Mouse (Mus musculus): ENCODE results near the gene Tbx1.

Tbx1 gene

DNA sequence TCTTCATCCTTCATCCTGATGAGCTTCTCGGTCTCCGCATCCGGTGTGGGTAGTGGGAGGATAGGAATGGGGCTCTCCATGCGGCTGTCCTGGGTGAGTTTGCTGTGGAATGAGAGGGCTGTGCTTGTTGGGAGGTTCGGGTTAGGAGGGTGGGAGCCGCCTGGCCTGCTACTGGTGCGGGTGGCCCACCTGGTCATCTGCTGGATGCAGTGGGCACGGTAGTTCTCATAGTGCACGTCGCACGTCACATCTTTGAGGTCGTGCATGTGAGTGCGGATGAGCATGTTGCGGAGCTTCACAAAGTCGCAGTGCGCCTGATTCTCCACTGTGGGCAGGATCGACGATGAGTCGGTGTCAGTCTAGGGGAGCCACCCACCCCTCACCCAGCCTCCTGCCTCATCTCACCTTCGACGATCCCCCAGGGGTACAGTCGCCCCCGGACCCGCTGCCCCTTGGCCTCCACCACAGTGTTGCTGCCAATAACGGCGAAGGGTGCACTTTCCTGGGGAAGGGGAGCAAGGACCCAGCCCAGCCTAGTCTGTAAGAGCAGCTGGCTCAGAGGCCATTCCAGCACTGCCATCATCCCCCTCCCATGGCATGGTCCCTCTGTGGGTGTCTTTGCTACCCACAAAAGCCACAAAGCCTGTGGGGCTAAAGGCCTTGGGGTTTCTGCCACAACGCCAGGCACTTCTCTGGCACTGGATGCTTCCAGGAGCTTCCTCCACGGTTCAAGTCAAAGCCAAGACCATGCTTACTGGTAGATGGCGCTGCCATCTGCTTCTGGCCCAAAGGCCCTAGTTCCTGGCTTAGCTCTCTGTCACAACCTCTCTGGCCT is 32.7 kb upstream of the Tbx1 start:
- DNase-seq (ENCODE audit: extremely low read depth, low read depth, low spot score) = no peak

DNA sequence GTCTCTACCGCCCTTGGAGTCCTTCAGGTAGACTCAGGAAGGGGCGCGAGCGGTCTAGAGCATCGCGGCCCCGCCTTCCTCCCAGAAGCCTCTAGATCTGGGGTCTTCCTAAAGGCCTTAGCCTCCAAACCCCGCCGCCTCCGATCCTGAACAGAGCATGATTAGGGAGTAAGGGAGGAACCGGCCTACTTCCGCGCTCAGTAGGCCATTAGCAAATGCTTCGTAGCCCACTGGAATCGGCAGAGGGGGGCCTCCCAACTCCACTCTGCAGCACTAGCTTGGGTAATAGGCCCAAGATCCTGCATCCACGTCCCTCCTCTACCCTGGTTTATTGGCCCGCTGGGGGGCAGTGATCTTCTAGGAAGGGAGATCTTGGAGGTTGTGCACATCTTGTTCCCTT is 31.5 kb upstream of the Tbx1 start, which contains the start of gene Gp1bb:
Gene Gp1bb (minus strand): TSS at position 385 of the 400 bp plus-strand sequence.
- DNase-seq (ENCODE audit: extremely low read depth, low read depth, low spot score) = no peak

- no peak for DNase-seq (ENCODE audit: extremely low read depth, low read depth, low spot score)
Measured at GRCm38 (mm10) chr16:18621362-18622001, 31.0 kb upstream of the Tbx1 start.

GRCm38 (mm10) chr16:18620601-18621361 is 30.3 kb upstream of the Tbx1 start:
- no peak for DNase-seq (ENCODE audit: extremely low read depth, low read depth, low spot score)

- peak; percentile 42 for DNase-seq (ENCODE audit: extremely low read depth, low read depth, low spot score)
Measured at GRCm38 (mm10) chr16:18620201-18620600, 29.7 kb upstream of the Tbx1 start.

DNA sequence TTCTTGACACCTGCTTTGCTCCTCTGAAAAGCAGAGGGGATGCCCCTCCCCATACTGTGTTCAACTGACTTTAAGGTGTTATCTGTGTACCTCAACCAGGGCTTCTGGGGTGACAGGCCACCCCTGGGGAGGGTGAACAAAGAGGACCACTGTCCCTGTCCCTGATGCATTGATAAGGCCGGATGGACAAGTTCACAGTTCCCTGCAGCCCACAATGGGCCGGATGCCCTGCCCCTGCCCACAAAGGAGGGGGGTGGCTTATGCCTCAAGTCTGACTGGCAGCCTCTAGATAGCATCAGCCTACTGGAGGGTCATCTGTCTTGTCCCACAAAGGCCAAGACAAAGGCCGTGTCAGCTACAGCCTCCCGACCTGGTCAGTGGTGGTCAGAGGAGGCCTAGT is 28.6 kb upstream of the Tbx1 start:
- DNase-seq (ENCODE audit: extremely low read depth, low read depth, low spot score) = no peak

DNA sequence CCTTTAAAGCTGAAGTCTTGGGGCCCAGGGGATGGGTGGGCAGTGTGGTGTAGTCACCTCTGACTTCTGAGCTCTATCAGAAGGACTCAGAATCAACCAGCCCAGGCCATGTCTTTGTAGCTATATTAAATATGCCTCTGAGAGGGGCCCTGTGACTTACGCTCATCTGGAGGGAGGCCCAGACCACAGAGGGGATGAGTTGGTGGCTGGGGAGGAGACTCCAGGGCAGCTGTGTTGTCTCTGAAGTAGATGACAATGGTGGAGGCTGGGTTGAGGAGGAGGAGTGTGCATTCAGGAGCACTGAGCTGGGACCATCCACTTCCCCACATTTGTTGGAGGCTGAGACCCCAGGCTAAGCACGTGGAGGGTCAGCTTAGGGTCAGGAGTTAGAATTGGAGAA is 27.8 kb upstream of the Tbx1 start:
- DNase-seq (ENCODE audit: extremely low read depth, low read depth, low spot score) = no peak

- no peak for DNase-seq (ENCODE audit: extremely low read depth, low read depth, low spot score)
Measured at GRCm38 (mm10) chr16:18617370-18618065, 27.0 kb upstream of the Tbx1 start.

DNA sequence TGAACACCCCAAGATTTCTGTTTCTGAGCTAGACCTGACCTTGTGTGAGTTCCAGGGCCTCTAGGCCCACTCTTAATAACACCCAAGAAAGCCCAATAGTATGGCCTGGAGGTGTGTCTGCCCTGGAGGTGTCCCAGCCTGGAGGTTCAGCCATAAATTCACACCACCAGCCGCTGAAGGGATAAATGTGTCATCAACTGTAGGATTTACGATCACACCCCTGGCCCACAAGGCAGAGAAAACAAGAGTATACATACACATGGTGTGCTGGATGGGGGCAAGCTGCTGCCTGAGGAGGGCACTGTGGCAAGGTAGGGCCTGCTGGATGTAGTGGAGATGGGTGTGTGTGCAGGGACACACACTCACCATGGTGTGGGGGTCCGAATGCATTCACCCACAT is 22.8 kb upstream of the Tbx1 start:
- DNase-seq (ENCODE audit: extremely low read depth, low read depth, low spot score) = no peak

- DNase-seq (ENCODE audit: extremely low read depth, low read depth, low spot score) = no peak
Measured at GRCm38 (mm10) chr16:18611752-18612151, 21.3 kb upstream of the Tbx1 start.

GRCm38 (mm10) chr16:18609099-18609498 is 18.6 kb upstream of the Tbx1 start:
- DNase-seq (ENCODE audit: extremely low read depth, low read depth, low spot score) = no peak

- no peak for DNase-seq (ENCODE audit: extremely low read depth, low read depth, low spot score)
Measured at GRCm38 (mm10) chr16:18608226-18608625, 17.8 kb upstream of the Tbx1 start.

GRCm38 (mm10) chr16:18605705-18606104 is 15.2 kb upstream of the Tbx1 start:
- no peak for DNase-seq (ENCODE audit: extremely low read depth, low read depth, low spot score)

DNA sequence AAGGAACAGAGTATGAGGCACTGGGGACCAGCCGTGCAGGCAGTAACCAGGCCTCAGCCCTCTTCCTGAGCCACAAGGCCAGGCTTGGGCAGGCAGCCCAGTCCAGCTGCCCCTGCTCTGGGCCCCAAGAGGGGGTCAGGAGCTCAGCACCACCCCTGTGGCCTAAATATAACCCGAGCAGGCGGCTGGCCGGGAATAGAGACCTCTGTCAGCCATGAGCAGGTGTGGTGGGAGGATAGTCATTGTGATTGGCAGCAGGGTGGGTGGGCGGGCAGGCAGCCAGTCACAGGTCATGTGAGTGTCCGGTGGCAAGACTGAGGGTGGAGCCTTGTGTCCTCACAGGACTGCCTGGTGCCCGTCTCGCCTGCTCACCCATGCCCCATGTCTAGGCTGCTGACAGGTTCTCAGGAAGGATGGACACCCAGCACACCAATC is 13.8 kb upstream of the Tbx1 start:
- DNase-seq (ENCODE audit: extremely low read depth, low read depth, low spot score) = no peak

DNA sequence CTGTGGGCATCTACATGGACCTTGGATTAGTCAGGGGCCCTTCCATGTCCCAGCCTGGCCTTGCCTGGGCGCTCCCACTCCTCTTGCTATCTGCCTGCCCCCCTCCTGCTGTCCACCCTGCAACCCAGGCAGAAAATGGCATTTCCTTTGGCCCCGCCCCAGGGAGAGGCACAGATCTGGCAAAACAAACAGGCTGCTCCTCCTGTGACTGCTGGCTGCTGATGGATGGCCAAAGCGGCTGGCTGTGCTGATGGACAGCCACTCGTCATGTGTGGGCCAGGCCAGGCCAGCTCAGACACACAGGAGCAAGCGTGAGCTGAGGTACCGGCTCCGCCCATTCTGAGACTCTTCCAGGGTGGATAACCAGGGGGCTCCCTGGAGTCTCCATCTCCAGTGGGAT is 11.0 kb upstream of the Tbx1 start:
- DNase-seq (ENCODE audit: extremely low read depth, low read depth, low spot score) = no peak

DNA sequence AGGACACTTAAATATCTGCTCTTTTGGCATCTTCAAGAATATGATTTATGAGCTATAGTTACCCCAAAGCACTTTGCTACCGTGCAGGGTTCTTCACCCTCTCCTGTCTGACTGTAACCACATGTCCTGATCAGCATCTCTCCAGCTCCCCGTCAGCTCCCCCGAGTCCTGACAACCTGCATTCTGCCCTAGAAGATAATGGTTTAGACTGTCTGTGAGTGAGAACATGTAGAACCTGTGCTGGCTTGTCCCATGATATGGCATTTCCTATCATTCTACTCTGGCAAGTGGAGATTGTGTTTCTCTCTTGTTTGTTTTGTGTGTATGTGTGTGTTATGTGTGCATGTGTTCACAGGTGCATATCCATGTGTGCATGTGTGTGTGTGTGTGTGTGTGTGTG is 7.5 kb upstream of the Tbx1 start:
- no peak for DNase-seq (ENCODE audit: extremely low read depth, low read depth, low spot score)

DNA sequence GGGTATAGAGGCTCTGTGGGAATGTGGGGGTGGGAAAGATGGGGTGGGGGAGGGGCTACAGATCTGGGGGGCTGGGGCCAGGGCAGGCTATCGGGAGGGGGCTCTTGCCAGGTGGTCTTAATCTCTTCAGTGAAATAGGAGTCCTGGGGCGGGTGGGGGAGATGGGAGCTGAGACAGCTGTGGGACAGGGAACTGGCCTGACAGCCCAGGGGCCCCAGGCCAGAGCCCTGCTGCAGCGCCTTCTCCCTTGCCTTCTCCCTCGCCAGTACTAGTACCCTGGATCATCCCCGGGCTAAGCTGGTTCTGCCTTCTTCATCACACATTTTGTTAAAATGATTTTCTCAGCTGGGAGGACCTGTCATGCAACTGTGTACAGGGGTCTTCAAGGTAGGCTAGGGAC is 5.8 kb upstream of the Tbx1 start:
- no peak for DNase-seq (ENCODE audit: extremely low read depth, low read depth, low spot score)

- peak; percentile 43 for DNase-seq (ENCODE audit: extremely low read depth, low read depth, low spot score)
Measured at GRCm38 (mm10) chr16:18593930-18594329, 3.5 kb upstream of the Tbx1 start.

GRCm38 (mm10) chr16:18591047-18592018 is 862 bp upstream of the Tbx1 start:
- DNase-seq (ENCODE audit: extremely low read depth, low read depth, low spot score) = no peak

DNA sequence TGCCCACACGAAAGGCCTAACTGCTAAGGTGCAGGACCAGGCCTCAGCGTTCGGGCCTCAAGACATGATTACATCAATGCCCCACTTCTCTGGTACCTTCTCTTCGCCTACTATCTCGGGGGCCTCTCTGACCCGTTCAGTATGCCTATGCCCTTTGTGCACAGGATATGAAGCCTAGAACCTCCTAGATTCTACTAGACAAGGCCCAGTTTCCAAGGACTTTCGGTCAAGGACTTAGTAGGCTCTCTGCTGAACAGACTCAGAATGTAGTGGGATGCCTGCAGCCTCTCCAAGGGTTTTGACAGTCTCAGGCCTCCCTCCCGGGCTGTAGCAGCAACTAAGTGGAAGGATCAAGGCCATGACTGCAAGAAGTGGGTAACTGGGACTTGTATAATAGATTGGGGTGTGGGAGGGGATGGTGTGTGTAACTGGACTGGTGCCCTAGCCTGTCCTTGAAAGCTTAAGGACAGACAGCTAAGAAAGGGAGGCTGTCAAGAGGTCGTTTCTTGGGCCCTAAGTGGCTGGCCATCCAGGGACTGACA is 1.3 kb downstream of the Tbx1 start:
- DNase-seq (ENCODE audit: extremely low read depth, low read depth, low spot score) = no peak

Measured in fat pad, adult 2 months (tissue).